Mouse (Mus musculus) liver, adult 2 months (tissue): ENCODE results near the gene Ruvbl2. TPM values are rescaled to one million over a fixed set of nuclear protein-coding genes. Genes with fewer than 3 reads are reported as not detected.

Source experiments
- DNase-seq: peaks from one replicate; pipeline ENCODE4 v3.0.0-alpha.2; 2011; ENCODE audit warnings: low read depth, low spot score; ENCODE audit errors: extremely low read depth
- H3K27ac ChIP-seq: fragments of 200-500 bp; replicated peaks from 2 replicates; pipeline ENCODE4 v1.5.1; 2012; ENCODE audit warnings: low read depth, mild to moderate bottlenecking, control low read depth, inconsistent platforms, low read length; ENCODE audit not compliant: insufficient read depth
- H3K27me3 ChIP-seq: fragments of 200-500 bp; 2 replicates; pipeline ENCODE4 v1.6.1; 2012; ENCODE audit warnings: mild to moderate bottlenecking, moderate library complexity, low read length, inconsistent platforms; ENCODE audit not compliant: control insufficient read depth, insufficient read depth
- H3K36me3 ChIP-seq: fragments of 200-500 bp; 2 replicates; pipeline ENCODE4 v1.6.1; 2012; ENCODE audit warnings: low read length, inconsistent platforms; ENCODE audit not compliant: control insufficient read depth, insufficient read depth
- H3K4me1 ChIP-seq: fragments of 200-500 bp; 2 replicates; pipeline ENCODE4 v1.6.1; 2011; ENCODE audit warnings: low read length; ENCODE audit not compliant: control insufficient read depth, insufficient read depth
- H3K4me3 ChIP-seq: fragments of 200-500 bp; 2 replicates; pipeline ENCODE4 v1.5.1; 2011; ENCODE audit warnings: low read depth, mild to moderate bottlenecking, control low read depth, low read length, moderate library complexity; ENCODE audit not compliant: insufficient read depth
- H3K79me2 ChIP-seq: fragments of 200-500 bp; 2 replicates; pipeline ENCODE4 v1.6.1; 2012; ENCODE audit warnings: inconsistent platforms, mild to moderate bottlenecking, low read length, moderate library complexity; ENCODE audit not compliant: control insufficient read depth, insufficient read depth
- H3K9ac ChIP-seq: fragments of 200-500 bp; 2 replicates; pipeline ENCODE4 v1.6.1; 2012; ENCODE audit warnings: low read depth, mild to moderate bottlenecking, control low read depth, inconsistent platforms, low read length
- CTCF ChIP-seq: fragments of 200-500 bp; IDR thresholded peaks from 2 replicates; pipeline ENCODE4 v1.5.1; 2011; ENCODE audit warnings: low read depth, low read length, control low read depth
- POLR2A ChIP-seq: fragments of 200-500 bp; IDR thresholded peaks from 2 replicates; pipeline ENCODE4 v1.6.1; 2011; ENCODE audit warnings: low read length, control low read depth; ENCODE audit not compliant: insufficient read depth; ENCODE audit errors: extremely low read depth
- WGBS: fragments of 180-500 bp; shearing (Covaris S2); methylation state at CpG from one replicate; pipeline ENCODE4 v1.1.7; 2018; 5-methylcytosine and 5-hydroxymethylcytosine counted together
- polyA plus RNA-seq: library from polyadenylated mRNA; depleted of rRNA; stranded (reverse); fragments of >200 nt; gene quantifications from 2 replicates; pipeline ENCODE4 v1.2.3, GENCODE M21; 2012
- total RNA-seq: library from RNA; depleted of rRNA; stranded (reverse); fragments of >200 nt; gene quantifications from 2 replicates; pipeline ENCODE4 v1.2.3, GENCODE M21; 2014

Ruvbl2 gene
- total and polyA plus RNA-seq, 2 experiments = 8.9 to 28.8 TPM

GRCm38 (mm10) chr7:45419859-45420614, 17.9 kb downstream of the Ruvbl2 start:
- no peaks in the 10 kb centered on the region; the same call in 1 of the 2 replicates for H3K36me3 ChIP-seq

GRCm38 (mm10) chr7:45417962-45418492, 19.9 kb downstream of the Ruvbl2 start:
- H3K27me3 ChIP-seq = peaks cover 15% of the 10 kb centered on the region; the same call in 1 of the 2 replicates
- DNase-seq = no peak
- no peaks in the 10 kb centered on the region; the same call in 1 of the 2 replicates for H3K36me3 ChIP-seq
- whole genome bisulfite sequencing = 13% methylated on average over 13 of the region's 13 CpGs
- TF ChIP-seq CTCF (no peak), POLR2A (no peak)
- no peak overlapping the region for H3K4me3 ChIP-seq
- no peak overlapping the region for H3K27ac ChIP-seq
- no peaks in the 10 kb centered on the region for H3K4me1 ChIP-seq
- no peak overlapping the region for H3K9ac ChIP-seq
- no peaks in the 10 kb centered on the region for H3K79me2 ChIP-seq

More at GRCm38 (mm10) chr7:45419859-45420614, 17.9 kb downstream of the Ruvbl2 start:
- no peak overlapping the region for H3K27ac ChIP-seq
- no peak for TF ChIP-seq POLR2A
- TF ChIP-seq CTCF = no peak
- H3K27me3 ChIP-seq = peaks cover 5% of the 10 kb centered on the region; the same call in 1 of the 2 replicates
- DNase-seq = no peak
- H3K4me1 ChIP-seq = no peaks in the 10 kb centered on the region
- WGBS = 27% methylated on average over 27 of the region's 27 CpGs
- no peak overlapping the region for H3K4me3 ChIP-seq
- H3K9ac ChIP-seq = no peak overlapping the region
- H3K79me2 ChIP-seq = no peaks in the 10 kb centered on the region

GRCm38 (mm10) chr7:45415636-45416035, 22.3 kb downstream of the Ruvbl2 start:
- no peak overlapping the region for H3K4me3 ChIP-seq
- DNase-seq = no peak
- TF ChIP-seq CTCF (no peak), POLR2A (no peak)
- H3K79me2 ChIP-seq = no peaks in the 10 kb centered on the region
- peaks cover 17% of the 10 kb centered on the region; the same call in 1 of the 2 replicates for H3K27me3 ChIP-seq
- H3K4me1 ChIP-seq = no peaks in the 10 kb centered on the region
- 18% methylated on average over 37 of the region's 37 CpGs for WGBS
- H3K36me3 ChIP-seq = no peaks in the 10 kb centered on the region
- no peak overlapping the region for H3K9ac ChIP-seq
- H3K27ac ChIP-seq = no peak overlapping the region

GRCm38 (mm10) chr7:45414740-45415224, 23.1 kb downstream of the Ruvbl2 start:
- Histone ChIP-seq H3K27ac (no peak overlapping the region), H3K4me3 (no peak overlapping the region), H3K27me3 (peaks cover 17% of the 10 kb centered on the region; the same call in 1 of the 2 replicates), H3K4me1 (no peaks in the 10 kb centered on the region), H3K36me3 (no peaks in the 10 kb centered on the region), H3K9ac (no peak overlapping the region), H3K79me2 (no peaks in the 10 kb centered on the region)
- WGBS = 48% methylated on average over 12 of the region's 12 CpGs
- DNase-seq = no peak
- TF ChIP-seq POLR2A = no peak
- no peak for TF ChIP-seq CTCF

- Histone ChIP-seq H3K27me3 (peaks cover 17% of the 10 kb centered on the region; the same call in 1 of the 2 replicates), H3K9ac (no peak overlapping the region), H3K4me1 (no peaks in the 10 kb centered on the region), H3K27ac (no peak overlapping the region), H3K4me3 (peak overlapping the region; percentile 41; the same call in 1 of the 2 replicates), H3K79me2 (no peaks in the 10 kb centered on the region), H3K36me3 (no peaks in the 10 kb centered on the region)
- TF ChIP-seq POLR2A (no peak), CTCF (no peak)
- 7% methylated on average over 27 of the region's 27 CpGs for WGBS
- no peak for DNase-seq
These were observed 23.8 kb downstream of the Ruvbl2 start for GRCm38 (mm10) chr7:45413864-45414739.
